Mouse (Mus musculus) intestine, embryonic 16.5 days (tissue): ENCODE data around the gene Gsdma3. TPM values are rescaled to one million over a fixed set of nuclear protein-coding genes. Genes with fewer than 3 reads are reported as not detected.
A peak's percentile ranks its signal among the peaks of the same experiment; 100 is the strongest.
"Not testable (repeated sequence)": the region's sequence is repeated elsewhere in the genome, so short reads cannot be mapped to it uniquely, and the experiment has no call there.

Experiments
- ATAC-seq: fragments of 200-750 bp; cut with Nextera tagmentation; 2 replicates; pipeline ENCODE4 v1.8.0; 2017; ENCODE audit warnings: moderate TSS enrichment, moderate library complexity
- H3K27ac ChIP-seq: fragments of 300-500 bp; sonication (generic); 2 replicates; pipeline ENCODE4 v1.5.1; 2014; ENCODE audit warnings: mild to moderate bottlenecking, low read length
- H3K27me3 ChIP-seq: fragments of 300-500 bp; sonication (generic); replicated peaks from 2 replicates; pipeline ENCODE4 v1.6.1; 2014; ENCODE audit warnings: low read length, control low read depth, mixed read lengths; ENCODE audit not compliant: control insufficient read depth, insufficient read depth
- H3K36me3 ChIP-seq: fragments of 300-500 bp; sonication (generic); 2 replicates; pipeline ENCODE4 v1.6.1; 2014; ENCODE audit warnings: low read length, control low read depth; ENCODE audit not compliant: control insufficient read depth, insufficient read depth
- H3K4me1 ChIP-seq: fragments of 300-500 bp; sonication (generic); 2 replicates; pipeline ENCODE4 v1.6.1; 2014; ENCODE audit warnings: low read length, control low read depth, mixed read lengths; ENCODE audit not compliant: control insufficient read depth, insufficient read depth
- H3K4me2 ChIP-seq: fragments of 300-500 bp; sonication (generic); 2 replicates; pipeline ENCODE4 v1.6.1; 2014; ENCODE audit warnings: low read depth, low read length, control low read depth
- H3K4me3 ChIP-seq: fragments of 300-500 bp; sonication (generic); 2 replicates; pipeline ENCODE4 v1.5.1; 2014; ENCODE audit warnings: mild to moderate bottlenecking, low read length
- H3K9ac ChIP-seq: fragments of 300-500 bp; sonication (generic); 2 replicates; pipeline ENCODE4 v1.6.1; 2014; ENCODE audit warnings: low read depth, low read length
- H3K9me3 ChIP-seq: fragments of 300-500 bp; sonication (generic); 2 replicates; pipeline ENCODE4 v1.6.1; 2016; ENCODE audit warnings: low read length, control low read depth; ENCODE audit not compliant: control insufficient read depth
- WGBS: fragments of 180-500 bp; shearing (Covaris S2); extraction: QIAGEN DNeasy Blood & Tissue Kit; methylation state at CpG from one replicate; pipeline ENCODE4 v1.1.7; 2014; 5-methylcytosine and 5-hydroxymethylcytosine counted together
- polyA plus RNA-seq: library from polyadenylated mRNA; unstranded; fragments of >200 nt; fragmentation: Nextera tagmentation; extraction: Ambion mirVana; gene quantifications from 2 replicates; pipeline ENCODE4 v1.2.1, GENCODE M21; 2015

Gsdma3 gene
- polyA plus RNA-seq, 1 experiment from 2014 or later: not detected

DNA sequence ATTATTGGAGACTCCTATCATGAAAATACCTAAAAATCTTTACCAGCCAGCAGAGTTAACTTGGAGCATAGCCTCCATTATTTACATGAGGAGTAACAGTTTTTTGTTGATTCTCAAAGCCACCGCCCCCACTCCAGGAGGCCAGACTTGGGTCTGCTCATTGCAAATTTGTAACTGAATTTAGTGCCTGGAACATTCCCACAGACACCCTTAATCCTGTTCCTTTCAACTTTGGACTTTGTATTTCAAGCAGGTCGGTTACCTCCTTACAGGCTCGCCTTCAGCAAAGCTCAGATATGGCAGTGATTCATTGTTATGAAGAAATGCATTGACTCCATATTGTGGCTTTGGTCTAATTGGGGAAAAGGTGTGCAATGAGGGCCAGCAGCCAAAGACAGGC, 18.6 kb downstream of the Gsdma3 start:
- Histone ChIP-seq H3K27ac (no peak overlapping the region), H3K4me2 (no peak overlapping the region), H3K4me3 (no peak overlapping the region), H3K36me3 (no peaks in the 10 kb centered on the region), H3K27me3 (no peaks in the 10 kb centered on the region), H3K9ac (no peak overlapping the region), H3K9me3 (no peaks in the 10 kb centered on the region), H3K4me1 (no peaks in the 10 kb centered on the region)
- WGBS: 63% methylated on average over 3 of the region's 3 CpGs
- ATAC-seq: no peak

DNA sequence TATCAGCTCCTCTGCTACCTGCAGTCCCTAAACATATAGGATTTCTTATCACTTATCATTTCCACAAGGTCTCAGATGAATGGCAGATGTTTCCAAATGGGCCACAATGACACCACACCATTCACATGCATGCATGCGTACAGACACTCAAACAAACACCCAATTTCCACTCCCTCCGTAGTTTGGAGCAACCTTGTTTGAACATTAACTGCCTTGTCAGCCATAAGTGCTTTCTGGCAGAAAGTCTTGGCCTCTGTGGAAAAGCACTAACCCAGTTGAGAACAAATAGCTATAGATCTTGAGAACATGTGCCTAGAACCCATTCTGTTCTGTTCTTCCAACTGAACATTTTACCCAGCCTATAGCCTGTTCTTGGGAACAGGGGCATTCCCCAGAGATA, 19.8 kb downstream of the Gsdma3 start:
- Histone ChIP-seq H3K4me3 (no peak overlapping the region), H3K4me1 (no peaks in the 10 kb centered on the region), H3K4me2 (no peak overlapping the region), H3K36me3 (no peaks in the 10 kb centered on the region), H3K27me3 (no peaks in the 10 kb centered on the region), H3K9ac (no peak overlapping the region), H3K9me3 (no peaks in the 10 kb centered on the region), H3K27ac (no peak overlapping the region)
- no peak for ATAC-seq
- WGBS: 58% methylated on average over 2 of the region's 2 CpGs

DNA sequence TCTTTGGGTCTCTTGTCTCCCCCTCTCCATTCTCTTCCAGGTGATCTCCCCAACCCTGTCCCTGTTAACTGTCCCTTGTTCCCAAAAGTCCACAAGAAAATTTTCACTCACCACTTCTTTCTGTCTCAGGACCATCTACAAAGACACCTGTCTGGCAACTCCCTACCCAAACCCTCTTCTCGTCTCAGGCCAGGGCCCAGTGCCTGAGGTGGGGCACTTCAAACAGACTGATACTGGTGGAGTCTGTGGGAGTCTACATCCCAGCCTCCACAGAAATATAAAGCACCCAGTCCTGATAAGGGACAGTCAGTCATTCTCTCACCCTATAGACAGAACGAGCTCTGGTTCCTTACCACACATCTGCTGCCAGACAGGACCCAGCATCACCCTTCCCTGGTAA, 20.3 kb downstream of the Gsdma3 start, which contains the start of gene Gsdma2:
Gene Gsdma2 (plus strand): TSS at position 301 of the 400 bp plus-strand sequence.
- no peaks in the 10 kb centered on the region for H3K9me3 ChIP-seq
- H3K4me3 ChIP-seq: no peak within 1 kb of the TSS
- no peaks in the 10 kb centered on the region for H3K36me3 ChIP-seq
- no peak within 1 kb of the TSS for H3K27ac ChIP-seq
- no peak for ATAC-seq
- H3K4me2 ChIP-seq: no peak within 1 kb of the TSS
- H3K27me3 ChIP-seq: no peaks in the 10 kb centered on the region
- 33% methylated on average over 2 of the region's 2 CpGs for WGBS
- H3K9ac ChIP-seq: no peak within 1 kb of the TSS
- H3K4me1 ChIP-seq: no peaks in the 10 kb centered on the region

DNA sequence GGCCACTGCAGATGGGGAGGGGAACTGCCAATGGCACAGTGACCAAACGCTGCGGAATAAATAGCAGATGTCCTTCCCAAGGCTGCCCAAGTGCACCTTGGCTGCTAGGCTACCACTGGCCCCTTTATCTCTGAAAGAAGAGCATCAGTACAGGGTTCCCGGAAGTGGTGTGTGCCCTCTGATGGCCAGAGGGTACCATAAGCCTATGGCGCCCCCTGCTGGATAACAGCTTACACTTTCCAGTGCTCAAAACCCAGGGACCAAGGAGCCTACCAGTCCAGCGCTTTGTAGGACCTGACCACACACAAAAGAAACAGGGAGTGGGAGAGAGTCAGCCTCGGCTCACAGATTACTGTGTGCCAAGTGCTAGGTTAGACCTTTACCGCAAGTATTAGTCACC, 28.9 kb downstream of the Gsdma3 start:
- H3K4me2 ChIP-seq, H3K27ac ChIP-seq, H3K9me3 ChIP-seq, H3K27me3 ChIP-seq, H3K4me3 ChIP-seq, H3K36me3 ChIP-seq, H3K4me1 ChIP-seq, H3K9ac ChIP-seq: not testable (repeated sequence)
- 13% methylated on average over 7 of the region's 7 CpGs for WGBS
- ATAC-seq: peak; percentile 42

DNA sequence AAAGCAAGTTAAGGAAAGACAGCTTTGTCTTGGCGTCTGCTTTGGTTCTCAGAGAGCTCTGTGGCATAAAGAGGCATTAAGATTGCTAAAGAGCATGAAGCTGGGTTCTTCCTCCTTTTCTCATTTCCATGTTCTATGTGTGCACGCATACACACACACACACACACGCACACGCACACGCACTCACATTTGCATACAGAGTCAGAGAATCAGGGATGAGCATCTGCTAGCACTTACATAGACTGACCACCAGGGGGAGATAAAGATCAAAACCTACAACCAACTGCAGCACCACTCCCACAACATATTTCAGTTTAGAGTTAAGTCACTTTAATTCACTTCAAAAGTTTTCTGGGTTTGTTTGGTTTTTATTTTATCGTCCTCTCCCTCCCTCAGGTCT, 34.4 kb downstream of the Gsdma3 start:
- peak; percentile 46; the same call in 1 of the 2 replicates for ATAC-seq
- H3K36me3 ChIP-seq: no peaks in the 10 kb centered on the region
- 7% methylated on average over 6 of the region's 6 CpGs for WGBS
- no peak overlapping the region for H3K4me2 ChIP-seq
- H3K27ac ChIP-seq: no peak overlapping the region
- no peak overlapping the region for H3K4me3 ChIP-seq
- no peaks in the 10 kb centered on the region for H3K4me1 ChIP-seq
- H3K27me3 ChIP-seq: no peaks in the 10 kb centered on the region
- no peak overlapping the region for H3K9ac ChIP-seq
- H3K9me3 ChIP-seq: no peaks in the 10 kb centered on the region

DNA sequence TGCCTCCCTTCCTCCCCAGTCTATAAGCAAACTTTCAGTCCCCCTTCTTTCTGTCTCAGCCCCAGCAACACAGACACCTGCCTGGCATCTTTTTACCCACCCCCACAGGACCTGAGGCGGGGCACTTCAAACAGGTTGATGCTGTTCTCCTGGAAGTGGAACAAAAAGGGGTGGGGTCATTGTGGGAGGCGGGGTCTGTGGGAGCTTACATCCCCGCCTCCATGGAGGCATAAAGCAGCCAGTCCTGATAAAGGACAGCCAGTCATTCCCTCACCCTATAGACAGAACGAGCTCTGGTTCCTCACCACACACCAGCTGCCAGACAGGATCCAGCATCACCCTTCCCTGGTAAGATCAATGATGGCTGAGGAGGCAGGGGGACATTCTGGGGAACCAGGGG, 37.9 kb downstream of the Gsdma3 start, which contains the start of gene Gsdma:
Gene Gsdma (plus strand): TSS at position 261 of the 400 bp plus-strand sequence.
- no peak within 1 kb of the TSS for H3K4me3 ChIP-seq
- H3K4me1 ChIP-seq: no peaks in the 10 kb centered on the region
- no peak within 1 kb of the TSS for H3K27ac ChIP-seq
- no peaks in the 10 kb centered on the region for H3K9me3 ChIP-seq
- WGBS: 20% methylated on average over 4 of the region's 4 CpGs
- 0 out of 2 replicates have a peak, but pooled peaks cover 3% of the 10 kb centered on the region for H3K27me3 ChIP-seq
- H3K4me2 ChIP-seq: no peak within 1 kb of the TSS
- H3K36me3 ChIP-seq: no peaks in the 10 kb centered on the region
- no peak within 1 kb of the TSS for H3K9ac ChIP-seq
- ATAC-seq: no peak

DNA sequence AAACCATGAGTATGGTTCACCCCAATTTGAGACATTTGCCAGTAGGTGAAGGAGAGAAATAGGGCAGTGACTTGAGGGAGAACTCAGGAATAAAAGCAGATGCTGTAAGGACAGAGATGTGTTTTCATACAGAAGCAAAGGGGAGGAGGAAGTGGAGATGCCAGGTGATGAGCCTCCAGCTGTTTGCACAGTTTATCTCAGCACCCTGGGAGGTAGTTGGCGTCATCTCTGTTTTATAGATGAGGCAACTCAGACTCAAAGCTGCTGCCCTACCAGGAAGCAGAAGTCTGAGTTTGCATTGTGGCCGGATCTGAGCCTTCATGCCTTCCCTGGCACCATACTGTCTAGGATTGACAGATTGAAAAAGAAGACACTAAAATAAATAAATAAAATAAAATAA, 42.8 kb downstream of the Gsdma3 start:
- H3K36me3 ChIP-seq: no peaks in the 10 kb centered on the region
- WGBS: 35% methylated on average over 2 of the region's 2 CpGs
- H3K4me1 ChIP-seq: no peaks in the 10 kb centered on the region
- H3K9ac ChIP-seq: no peak overlapping the region
- no peak overlapping the region for H3K4me3 ChIP-seq
- no peak overlapping the region for H3K4me2 ChIP-seq
- no peaks in the 10 kb centered on the region for H3K9me3 ChIP-seq
- no peak for ATAC-seq
- 0 out of 2 replicates have a peak, but pooled peaks cover 3% of the 10 kb centered on the region for H3K27me3 ChIP-seq
- H3K27ac ChIP-seq: no peak overlapping the region

DNA sequence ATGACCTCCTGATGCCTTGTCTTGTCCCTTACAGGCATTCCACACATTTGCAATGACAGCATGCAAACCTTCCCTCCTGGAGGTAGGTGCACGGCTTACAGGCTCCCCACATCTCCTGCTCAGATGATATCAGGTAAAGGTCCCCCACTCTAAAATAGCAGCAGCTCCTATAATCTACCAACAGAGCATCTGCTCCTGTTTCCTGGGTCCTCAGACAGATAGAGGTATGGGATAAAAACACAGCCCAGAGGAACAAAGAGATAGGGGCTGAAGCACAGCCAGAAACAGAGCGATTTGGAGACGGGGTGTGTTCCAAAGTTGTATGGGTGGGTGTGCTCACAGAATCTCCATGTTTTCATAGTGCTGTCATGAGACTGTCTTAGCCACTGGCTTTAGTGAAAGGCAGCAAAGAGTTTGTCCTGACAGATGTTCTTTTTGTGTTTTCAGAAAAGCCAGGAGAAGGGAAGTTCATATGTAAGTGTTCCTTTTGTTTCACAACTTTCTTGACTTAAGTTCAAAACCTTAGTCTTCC, 45.2 kb downstream of the Gsdma3 start:
- no peak overlapping the region for H3K4me2 ChIP-seq
- H3K4me3 ChIP-seq: no peak overlapping the region
- 68% methylated on average over 3 of the region's 3 CpGs for WGBS
- H3K9me3 ChIP-seq: no peaks in the 10 kb centered on the region
- H3K36me3 ChIP-seq: no peaks in the 10 kb centered on the region
- H3K9ac ChIP-seq: no peak overlapping the region
- ATAC-seq: no peak
- no peaks in the 10 kb centered on the region for H3K4me1 ChIP-seq
- 0 out of 2 replicates have a peak, but pooled peaks cover 3% of the 10 kb centered on the region for H3K27me3 ChIP-seq
- H3K27ac ChIP-seq: no peak overlapping the region

DNA sequence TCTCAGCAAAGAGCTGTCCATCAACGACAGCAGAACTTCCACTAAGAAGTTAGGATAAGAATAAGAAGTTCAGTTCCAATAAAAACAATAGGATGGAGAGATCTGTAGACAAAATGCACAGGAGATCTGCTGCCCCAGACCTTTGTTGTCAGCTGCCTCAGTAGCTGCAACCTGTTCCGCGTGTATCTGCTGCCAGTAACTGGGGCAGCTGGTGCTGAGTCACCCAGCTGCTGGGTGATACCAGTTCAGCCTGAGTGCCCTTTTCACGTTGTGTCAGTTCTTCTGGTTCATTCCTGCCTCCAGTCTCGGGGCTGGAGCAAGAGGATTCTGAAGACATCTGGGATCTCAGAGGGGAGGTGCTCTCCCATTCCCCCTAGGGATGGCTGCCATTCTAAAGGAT, 45.7 kb downstream of the Gsdma3 start:
- Histone ChIP-seq H3K9ac (no peak overlapping the region), H3K9me3 (no peaks in the 10 kb centered on the region), H3K27ac (no peak overlapping the region), H3K4me1 (no peaks in the 10 kb centered on the region), H3K27me3 (no peaks in the 10 kb centered on the region), H3K4me3 (no peak overlapping the region), H3K36me3 (no peaks in the 10 kb centered on the region), H3K4me2 (no peak overlapping the region)
- no peak for ATAC-seq
- 63% methylated on average over 5 of the region's 5 CpGs for WGBS

DNA sequence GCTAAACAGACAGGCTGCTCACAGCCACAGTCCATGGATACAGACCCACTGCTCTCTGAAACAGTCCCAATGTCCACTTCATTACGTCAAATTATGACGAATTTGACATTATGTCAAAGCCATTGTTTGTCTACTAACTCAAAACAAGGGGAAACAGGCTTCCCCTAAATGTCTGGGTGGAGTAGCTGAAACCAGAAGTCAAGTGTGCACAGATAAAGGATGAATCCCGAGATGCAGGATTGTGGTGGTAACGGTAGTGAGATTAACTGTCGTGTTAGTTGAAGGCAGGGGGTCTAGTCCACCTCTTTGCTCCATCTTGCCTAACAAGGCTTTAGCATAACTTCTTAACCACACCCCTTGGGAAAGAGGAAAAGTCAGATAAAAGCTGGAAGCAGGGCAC, 46.3 kb downstream of the Gsdma3 start:
- ATAC-seq: no peak
- no peaks in the 10 kb centered on the region for H3K36me3 ChIP-seq
- 79% methylated on average over 5 of the region's 5 CpGs for WGBS
- H3K4me2 ChIP-seq: no peak overlapping the region
- no peak overlapping the region for H3K9ac ChIP-seq
- H3K27ac ChIP-seq: no peak overlapping the region
- H3K4me3 ChIP-seq: no peak overlapping the region
- H3K9me3 ChIP-seq: no peaks in the 10 kb centered on the region
- H3K27me3 ChIP-seq: no peaks in the 10 kb centered on the region
- no peaks in the 10 kb centered on the region for H3K4me1 ChIP-seq
